Mouse (Mus musculus): ENCODE results near the gene Enho. TPM values are rescaled to one million over a fixed set of nuclear protein-coding genes. Genes with fewer than 3 reads are reported as not detected.

Enho gene
- total RNA-seq, 2 experiments from 2014 or later = 59.7 to 62.0 TPM

GRCm38 (mm10) chr4:41676248-41677005 lies 36.3 kb upstream of the Enho start:
- no peak for TF ChIP-seq CTCF (conservative IDR thresholded peaks at IDR 0.05)
- no peak for DNase-seq (ENCODE audit: low spot score in 2 of 2)
- Histone ChIP-seq H3K27ac (peak overlapping the region; percentile 32; the same call in 1 of the 2 replicates), H3K4me3 (no peak overlapping the region)

- no peak for TF ChIP-seq CTCF (conservative IDR thresholded peaks at IDR 0.05)
- Histone ChIP-seq H3K4me3 (no peak overlapping the region), H3K27ac (peak overlapping the region; percentile 39; the same call in 1 of the 2 replicates)
- DNase-seq (ENCODE audit: low spot score in 2 of 2) = no peak
These were observed 33.1 kb upstream of the Enho start for GRCm38 (mm10) chr4:41673186-41673585.

- no peak overlapping the region for H3K4me3 ChIP-seq
- no peak for DNase-seq (ENCODE audit: low spot score in 2 of 2)
- H3K27ac ChIP-seq = peak overlapping the region; percentile 48; the same call in 1 of the 2 replicates
- TF ChIP-seq CTCF (conservative IDR thresholded peaks at IDR 0.05) = no peak
These were observed 32.4 kb upstream of the Enho start for GRCm38 (mm10) chr4:41672522-41672963.

- H3K27ac ChIP-seq = peak overlapping the region; percentile 48; the same call in 1 of the 2 replicates
- no peak for TF ChIP-seq CTCF (conservative IDR thresholded peaks at IDR 0.05)
- no peak overlapping the region for H3K4me3 ChIP-seq
- DNase-seq (ENCODE audit: low spot score in 2 of 2) = no peak
These were observed 31.9 kb upstream of the Enho start for GRCm38 (mm10) chr4:41671963-41672480.

- no peak for TF ChIP-seq CTCF (conservative IDR thresholded peaks at IDR 0.05)
- Histone ChIP-seq H3K27ac (no peak overlapping the region; the same call in 1 of the 2 replicates), H3K4me3 (no peak overlapping the region)
- DNase-seq (ENCODE audit: low spot score in 2 of 2) = no peak
These were observed 31.4 kb upstream of the Enho start for GRCm38 (mm10) chr4:41671500-41671899.

GRCm38 (mm10) chr4:41670836-41671235 lies 30.7 kb upstream of the Enho start:
- no peak for DNase-seq (ENCODE audit: low spot score in 2 of 2)
- no peak overlapping the region for H3K4me3 ChIP-seq
- TF ChIP-seq CTCF (conservative IDR thresholded peaks at IDR 0.05) = no peak
- H3K27ac ChIP-seq = no peak overlapping the region

- no peak for DNase-seq (ENCODE audit: low spot score in 2 of 2)
- no peak for TF ChIP-seq CTCF (conservative IDR thresholded peaks at IDR 0.05)
These were observed 26.5 kb upstream of the Enho start for GRCm38 (mm10) chr4:41666646-41667045.

GRCm38 (mm10) chr4:41665009-41665675 lies 25.0 kb upstream of the Enho start:
- TF ChIP-seq CTCF (conservative IDR thresholded peaks at IDR 0.05) = no peak
- H3K27ac ChIP-seq = no peak overlapping the region
- no peak overlapping the region for H3K4me3 ChIP-seq
- DNase-seq (ENCODE audit: low spot score in 2 of 2) = no peak

More at GRCm38 (mm10) chr4:41666646-41667045, 26.5 kb upstream of the Enho start:
- H3K27ac ChIP-seq = no peak overlapping the region
- no peak overlapping the region for H3K4me3 ChIP-seq

GRCm38 (mm10) chr4:41664533-41664932 lies 24.4 kb upstream of the Enho start:
- DNase-seq (ENCODE audit: low spot score in 2 of 2) = no peak
- no peak overlapping the region for H3K27ac ChIP-seq

GRCm38 (mm10) chr4:41663614-41664013 lies 23.5 kb upstream of the Enho start:
- H3K27ac ChIP-seq = no peak overlapping the region
- H3K4me3 ChIP-seq = no peak overlapping the region
- DNase-seq (ENCODE audit: low spot score in 2 of 2) = no peak
- no peak for TF ChIP-seq CTCF (conservative IDR thresholded peaks at IDR 0.05)

More at GRCm38 (mm10) chr4:41664533-41664932, 24.4 kb upstream of the Enho start:
- TF ChIP-seq CTCF (conservative IDR thresholded peaks at IDR 0.05) = no peak
- no peak overlapping the region for H3K4me3 ChIP-seq

GRCm38 (mm10) chr4:41662723-41663122 lies 22.6 kb upstream of the Enho start:
- H3K27ac ChIP-seq = no peak overlapping the region
- TF ChIP-seq CTCF (conservative IDR thresholded peaks at IDR 0.05) = no peak
- DNase-seq (ENCODE audit: low spot score in 2 of 2) = no peak
- no peak overlapping the region for H3K4me3 ChIP-seq

- TF ChIP-seq CTCF (conservative IDR thresholded peaks at IDR 0.05) = no peak
- H3K27ac ChIP-seq = no peak overlapping the region
- no peak overlapping the region for H3K4me3 ChIP-seq
- no peak for DNase-seq (ENCODE audit: low spot score in 2 of 2)
These were observed 20.8 kb upstream of the Enho start for GRCm38 (mm10) chr4:41660851-41661430.

GRCm38 (mm10) chr4:41659556-41659955 lies 19.4 kb upstream of the Enho start:
- Histone ChIP-seq H3K4me3 (no peak overlapping the region), H3K27ac (no peak overlapping the region)
- DNase-seq (ENCODE audit: low spot score in 2 of 2) = no peak
- no peak for TF ChIP-seq CTCF (conservative IDR thresholded peaks at IDR 0.05)

Measured in layer of hippocampus, adult 2 months (tissue).